Mouse (Mus musculus) neural tube, embryonic 11.5 days (tissue): ENCODE measurements around the gene Sptbn4. TPM values are rescaled to one million over a fixed set of nuclear protein-coding genes. Genes with fewer than 3 reads are reported as not detected.
A peak's percentile ranks its signal among the peaks of the same experiment; 100 is the strongest.

Source experiments
- ATAC-seq: fragments of 200-750 bp; cut with Nextera tagmentation; 2 replicates; pipeline ENCODE4 v1.8.0; 2017; ENCODE audit warnings: moderate number of reproducible peaks, mild to moderate bottlenecking, moderate TSS enrichment, moderate library complexity; ENCODE audit not compliant: insufficient read depth, low FRiP score, low TSS enrichment
- DNase-seq: peaks from one replicate; pipeline ENCODE4 v3.0.0-alpha.2; 2015; ENCODE audit warnings: low spot score
- H3K27ac ChIP-seq: fragments of 300-500 bp; sonication (generic); 2 replicates; pipeline ENCODE4 v1.5.1; 2014; ENCODE audit warnings: low read depth, mild to moderate bottlenecking, low read length
- H3K27me3 ChIP-seq: fragments of 300-500 bp; sonication (generic); 2 replicates; pipeline ENCODE4 v1.6.1; 2014; ENCODE audit warnings: mild to moderate bottlenecking, low read length, mixed read lengths; ENCODE audit not compliant: control insufficient read depth, insufficient read depth
- H3K36me3 ChIP-seq: fragments of 300-500 bp; sonication (generic); 2 replicates; pipeline ENCODE4 v1.6.1; 2014; ENCODE audit warnings: mild to moderate bottlenecking, low read length, moderate library complexity, mixed read lengths; ENCODE audit not compliant: control insufficient read depth, insufficient read depth
- H3K4me1 ChIP-seq: fragments of 300-500 bp; sonication (generic); 2 replicates; pipeline ENCODE4 v1.6.1; 2014; ENCODE audit warnings: low read length, mixed read lengths; ENCODE audit not compliant: control insufficient read depth, insufficient read depth
- H3K4me2 ChIP-seq: fragments of 300-500 bp; sonication (generic); 2 replicates; pipeline ENCODE4 v1.6.1; 2014; ENCODE audit warnings: low read depth, mild to moderate bottlenecking, moderate library complexity
- H3K4me3 ChIP-seq: fragments of 300-500 bp; sonication (generic); 2 replicates; pipeline ENCODE4 v1.5.1; 2014; ENCODE audit warnings: low read depth, low read length
- H3K9ac ChIP-seq: fragments of 300-500 bp; sonication (generic); 2 replicates; pipeline ENCODE4 v1.6.1; 2014; ENCODE audit warnings: mild to moderate bottlenecking, low read length
- H3K9me3 ChIP-seq: fragments of 300-500 bp; sonication (generic); 2 replicates; pipeline ENCODE4 v1.6.1; 2016; ENCODE audit warnings: low read length; ENCODE audit not compliant: control insufficient read depth
- WGBS: fragments of 180-500 bp; shearing (Covaris S2); extraction: QIAGEN DNeasy Blood & Tissue Kit; methylation state at CpG from one replicate; pipeline ENCODE4 v1.1.7; 2014; 5-methylcytosine and 5-hydroxymethylcytosine counted together
- polyA plus RNA-seq: library from polyadenylated mRNA; unstranded; fragments of >200 nt; fragmentation: Nextera tagmentation; extraction: Ambion mirVana; gene quantifications from 2 replicates; pipeline ENCODE4 v1.2.1, GENCODE M21; 2014

Gene Sptbn4
- polyA plus RNA-seq, 1 experiment from 2014 or later = 0.34 TPM

GRCm38 (mm10) chr7:27333316-27333941 is 114.1 kb downstream of the Sptbn4 start:
- WGBS = under 1% methylated on average over 44 of the region's 77 CpGs
- H3K27me3 ChIP-seq = peaks cover 95% of the 10 kb centered on the region
- H3K27ac ChIP-seq = no peak overlapping the region
- ATAC-seq (no peak), DNase-seq (peak; percentile 33)
- H3K36me3 ChIP-seq = no peaks in the 10 kb centered on the region
- H3K9me3 ChIP-seq = no peaks in the 10 kb centered on the region
- H3K9ac ChIP-seq = peak overlapping the region; percentile 36
- peak overlapping the region; percentile 67 for H3K4me2 ChIP-seq
- peaks cover 12% of the 10 kb centered on the region for H3K4me1 ChIP-seq
- peak overlapping the region; percentile 37 for H3K4me3 ChIP-seq

- Histone ChIP-seq H3K4me2 (peak overlapping the region; percentile 67), H3K27me3 (peaks cover 96% of the 10 kb centered on the region), H3K4me3 (peak overlapping the region; percentile 37), H3K27ac (no peak overlapping the region), H3K36me3 (no peaks in the 10 kb centered on the region), H3K4me1 (peaks cover 12% of the 10 kb centered on the region), H3K9ac (no peak overlapping the region), H3K9me3 (no peaks in the 10 kb centered on the region)
- WGBS = under 1% methylated on average over 34 of the region's 39 CpGs
- ATAC-seq = no peak
- DNase-seq = peak; percentile 84
Observed at GRCm38 (mm10) chr7:27332353-27333199, 114.9 kb downstream of the Sptbn4 start.

GRCm38 (mm10) chr7:27331854-27332253 is 115.6 kb downstream of the Sptbn4 start:
- Histone ChIP-seq H3K4me3 (no peak overlapping the region), H3K4me1 (peaks cover 12% of the 10 kb centered on the region)

GRCm38 (mm10) chr7:27331541-27331851 is 116.0 kb downstream of the Sptbn4 start:
- H3K4me2 ChIP-seq = no peak overlapping the region
- peaks cover 9% of the 10 kb centered on the region for H3K4me1 ChIP-seq
- no peak overlapping the region for H3K27ac ChIP-seq
- peak overlapping the region; percentile 29; the same call in 1 of the 2 replicates for H3K4me3 ChIP-seq
- peaks cover 96% of the 10 kb centered on the region for H3K27me3 ChIP-seq
- H3K9me3 ChIP-seq = no peaks in the 10 kb centered on the region
- DNase-seq = no peak
- no peaks in the 10 kb centered on the region for H3K36me3 ChIP-seq
- 4% methylated on average over 8 of the region's 8 CpGs for WGBS
- ATAC-seq = no peak
- H3K9ac ChIP-seq = no peak overlapping the region

More at GRCm38 (mm10) chr7:27331854-27332253, 115.6 kb downstream of the Sptbn4 start:
- WGBS = 9% methylated on average over 8 of the region's 8 CpGs
- Histone ChIP-seq H3K9ac (no peak overlapping the region), H3K4me2 (no peak overlapping the region), H3K27me3 (peaks cover 96% of the 10 kb centered on the region), H3K36me3 (no peaks in the 10 kb centered on the region), H3K9me3 (no peaks in the 10 kb centered on the region), H3K27ac (no peak overlapping the region)
- ATAC-seq = no peak
- DNase-seq = no peak

GRCm38 (mm10) chr7:27330709-27331540 is 116.6 kb downstream of the Sptbn4 start:
- DNase-seq = peak; percentile 79
- Histone ChIP-seq H3K4me2 (peak overlapping the region; percentile 62), H3K9me3 (no peaks in the 10 kb centered on the region), H3K9ac (no peak overlapping the region), H3K27ac (no peak overlapping the region), H3K27me3 (peaks cover 98% of the 10 kb centered on the region), H3K4me1 (peaks cover 7% of the 10 kb centered on the region), H3K36me3 (no peaks in the 10 kb centered on the region), H3K4me3 (peak overlapping the region; percentile 29)
- WGBS = under 1% methylated on average over 39 of the region's 39 CpGs
- no peak for ATAC-seq

GRCm38 (mm10) chr7:27329981-27330380 is 117.5 kb downstream of the Sptbn4 start:
- no peak overlapping the region for H3K9ac ChIP-seq
- 29% methylated on average over 17 of the region's 17 CpGs for WGBS
- H3K4me1 ChIP-seq = peaks cover 11% of the 10 kb centered on the region

GRCm38 (mm10) chr7:27329326-27329947 is 118.0 kb downstream of the Sptbn4 start:
- Histone ChIP-seq H3K36me3 (no peaks in the 10 kb centered on the region), H3K4me2 (peak overlapping the region; percentile 38), H3K4me3 (no peak overlapping the region), H3K27me3 (peaks cover 96% of the 10 kb centered on the region), H3K9ac (peak overlapping the region; percentile 30; the same call in 1 of the 2 replicates), H3K4me1 (peaks cover 11% of the 10 kb centered on the region), H3K9me3 (no peaks in the 10 kb centered on the region), H3K27ac (no peak overlapping the region)
- DNase-seq (peak; percentile 86), ATAC-seq (peak; percentile 15; the same call in 1 of the 2 replicates)
- 5% methylated on average over 45 of the region's 45 CpGs for WGBS

More at GRCm38 (mm10) chr7:27329981-27330380, 117.5 kb downstream of the Sptbn4 start:
- H3K27me3 ChIP-seq = peaks cover 96% of the 10 kb centered on the region
- DNase-seq (no peak), ATAC-seq (no peak)
- no peak overlapping the region for H3K4me3 ChIP-seq
- H3K27ac ChIP-seq = no peak overlapping the region
- no peaks in the 10 kb centered on the region for H3K36me3 ChIP-seq
- no peaks in the 10 kb centered on the region for H3K9me3 ChIP-seq
- no peak overlapping the region for H3K4me2 ChIP-seq

GRCm38 (mm10) chr7:27328648-27329047 is 118.8 kb downstream of the Sptbn4 start:
- no peak for DNase-seq
- peaks cover 89% of the 10 kb centered on the region for H3K27me3 ChIP-seq
- ATAC-seq = no peak
- no peak overlapping the region for H3K4me2 ChIP-seq
- 27% methylated on average over 16 of the region's 16 CpGs for WGBS
- no peak overlapping the region for H3K27ac ChIP-seq
- peaks cover 11% of the 10 kb centered on the region for H3K4me1 ChIP-seq
- no peaks in the 10 kb centered on the region for H3K9me3 ChIP-seq
- H3K9ac ChIP-seq = no peak overlapping the region
- no peak overlapping the region for H3K4me3 ChIP-seq
- H3K36me3 ChIP-seq = no peaks in the 10 kb centered on the region
